Mouse (Mus musculus) liver, embryonic 11.5 days (tissue): ENCODE data around the gene Zc3h18. TPM values are rescaled to one million over a fixed set of nuclear protein-coding genes. Genes with fewer than 3 reads are reported as not detected.

Source experiments
- ATAC-seq: fragments of 200-750 bp; cut with Nextera tagmentation; replicated peaks from 2 replicates; pipeline ENCODE4 v1.8.0; 2017; ENCODE audit warnings: moderate number of reproducible peaks, mild to moderate bottlenecking, moderate TSS enrichment, moderate library complexity; ENCODE audit not compliant: low FRiP score
- DNase-seq: peaks from one replicate; pipeline ENCODE4 v3.0.0-alpha.2; 2017; ENCODE audit warnings: low spot score
- H3K27ac ChIP-seq: fragments of 300-500 bp; sonication (generic); 2 replicates; pipeline ENCODE4 v1.5.1; 2014; ENCODE audit warnings: mild to moderate bottlenecking, low read depth, low read length, control low read depth
- H3K27me3 ChIP-seq: fragments of 300-500 bp; sonication (generic); replicated peaks from 2 replicates; pipeline ENCODE4 v1.6.1; 2014; ENCODE audit warnings: low read length, mixed read lengths; ENCODE audit not compliant: control insufficient read depth, insufficient read depth
- H3K36me3 ChIP-seq: fragments of 300-500 bp; sonication (generic); 2 replicates; pipeline ENCODE4 v1.6.1; 2014; ENCODE audit warnings: mild to moderate bottlenecking, low read length, moderate library complexity, mixed read lengths; ENCODE audit not compliant: control insufficient read depth, insufficient read depth
- H3K4me1 ChIP-seq: fragments of 300-500 bp; sonication (generic); replicated peaks from 2 replicates; pipeline ENCODE4 v1.6.1; 2014; ENCODE audit warnings: low read length, mixed read lengths; ENCODE audit not compliant: control insufficient read depth, insufficient read depth
- H3K4me2 ChIP-seq: fragments of 300-500 bp; sonication (generic); 2 replicates; pipeline ENCODE4 v1.6.1; 2014; ENCODE audit warnings: mild to moderate bottlenecking, control low read depth, moderate library complexity
- H3K4me3 ChIP-seq: fragments of 300-500 bp; sonication (generic); 2 replicates; pipeline ENCODE4 v1.5.1; 2014; ENCODE audit warnings: low read depth, low read length, control low read depth
- H3K9ac ChIP-seq: fragments of 300-500 bp; sonication (generic); 2 replicates; pipeline ENCODE4 v1.6.1; 2014; ENCODE audit warnings: low read depth, low read length, control low read depth
- H3K9me3 ChIP-seq: fragments of 300-500 bp; sonication (generic); 2 replicates; pipeline ENCODE4 v1.6.1; 2016; ENCODE audit warnings: low read length, inconsistent platforms, mixed read lengths; ENCODE audit not compliant: control insufficient read depth
- WGBS: fragments of 180-500 bp; shearing (Covaris S2); extraction: QIAGEN DNeasy Blood & Tissue Kit; methylation state at CpG from one replicate; pipeline ENCODE4 v1.1.7; 2014; 5-methylcytosine and 5-hydroxymethylcytosine counted together
- polyA plus RNA-seq: library from polyadenylated mRNA; unstranded; fragments of >200 nt; fragmentation: Nextera tagmentation; extraction: Ambion mirVana; gene quantifications from 2 replicates; pipeline ENCODE4 v1.2.1, GENCODE M21; 2014

Gene Zc3h18
- polyA plus RNA-seq, 1 experiment from 2014 or later = 44.2 TPM

DNA sequence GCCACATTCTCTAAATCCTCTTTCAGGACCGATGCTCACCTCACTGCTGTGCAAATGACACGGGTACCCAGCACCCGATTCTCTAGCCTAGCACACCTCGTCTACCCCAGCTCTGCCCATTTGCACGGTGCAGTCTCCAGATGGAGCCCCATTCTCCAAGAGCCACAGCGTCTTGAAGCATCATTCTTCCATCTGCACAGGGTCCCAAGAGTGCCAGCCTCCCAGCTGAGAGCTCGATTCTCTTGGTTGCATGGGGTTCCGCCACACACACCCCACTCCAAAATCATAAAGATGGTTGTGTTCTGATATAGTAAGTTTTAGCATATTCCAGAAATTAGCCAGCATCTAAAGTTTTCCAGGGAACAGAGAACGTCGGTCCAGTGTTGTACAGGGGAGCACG lies 33.1 kb upstream of the Zc3h18 start:
- DNase-seq = peak; percentile 42
- Histone ChIP-seq H3K4me1 (peaks cover 56% of the 10 kb centered on the region), H3K9me3 (no peaks in the 10 kb centered on the region), H3K4me2 (peak overlapping the region; percentile 71), H3K36me3 (peaks cover 8% of the 10 kb centered on the region), H3K27me3 (peaks cover 2% of the 10 kb centered on the region; the same call in 1 of the 2 replicates), H3K27ac (peak overlapping the region; percentile 28; the same call in 1 of the 2 replicates), H3K9ac (peak overlapping the region; percentile 41; the same call in 1 of the 2 replicates), H3K4me3 (peak overlapping the region; percentile 29)
- no peak for ATAC-seq
- 7% methylated on average over 11 of the region's 11 CpGs for WGBS

DNA sequence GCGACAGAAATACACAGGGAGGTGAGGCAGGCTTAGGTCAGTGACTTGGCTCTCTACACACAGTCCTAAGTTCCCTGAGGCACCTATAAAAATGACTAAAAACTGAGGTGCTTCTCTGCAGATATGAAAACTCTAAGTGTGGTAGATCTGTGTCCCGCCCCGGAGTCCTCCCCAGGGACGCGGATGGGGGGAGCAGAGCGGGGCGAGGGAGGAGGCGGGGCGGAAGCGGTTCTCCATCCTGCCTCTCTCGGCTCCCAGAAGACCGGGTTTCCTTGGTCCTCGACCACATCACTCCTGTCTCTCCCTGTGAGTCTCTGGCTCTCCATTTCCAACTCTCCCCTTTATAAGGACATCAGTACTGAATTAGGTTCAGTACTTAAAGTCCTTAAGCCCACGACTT lies 32.7 kb upstream of the Zc3h18 start:
- peaks cover 2% of the 10 kb centered on the region; the same call in 1 of the 2 replicates for H3K27me3 ChIP-seq
- no peaks in the 10 kb centered on the region for H3K9me3 ChIP-seq
- peak overlapping the region; percentile 41; the same call in 1 of the 2 replicates for H3K9ac ChIP-seq
- 0 out of 2 replicates have a peak overlapping the region, but pooled peaks have one; percentile 28 for H3K27ac ChIP-seq
- H3K4me3 ChIP-seq = peak overlapping the region; percentile 29
- peaks cover 59% of the 10 kb centered on the region for H3K4me1 ChIP-seq
- WGBS = 0% methylated on average over 14 of the region's 14 CpGs
- peak overlapping the region; percentile 71 for H3K4me2 ChIP-seq
- peaks cover 5% of the 10 kb centered on the region; the same call in 1 of the 2 replicates for H3K36me3 ChIP-seq
- ATAC-seq = peak; percentile 37; the same call in 1 of the 2 replicates
- peak; percentile 43 for DNase-seq

DNA sequence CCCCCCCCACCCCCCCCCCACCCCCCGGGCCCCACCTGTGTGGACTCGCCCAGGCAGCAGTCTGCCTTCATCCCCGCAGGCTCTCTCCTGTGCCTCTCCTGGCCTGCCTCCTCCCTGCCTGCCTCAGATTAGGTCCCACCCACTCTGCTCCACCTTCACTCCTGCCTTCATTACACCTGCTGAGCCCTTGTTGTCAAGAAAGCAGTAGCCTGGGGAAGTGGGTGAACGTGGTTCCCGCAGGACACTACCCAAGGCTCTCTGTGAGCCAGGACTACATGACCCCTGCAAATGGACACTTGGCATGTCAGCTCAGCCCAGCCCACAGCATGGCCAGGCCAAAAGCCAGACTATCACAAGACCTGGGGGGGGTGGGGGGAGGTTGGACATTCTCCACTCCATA lies 32.2 kb upstream of the Zc3h18 start:
- Histone ChIP-seq H3K27me3 (peaks cover 2% of the 10 kb centered on the region; the same call in 1 of the 2 replicates), H3K4me3 (peak overlapping the region; percentile 29; the same call in 1 of the 2 replicates), H3K36me3 (peaks cover 2% of the 10 kb centered on the region; the same call in 1 of the 2 replicates), H3K27ac (no peak overlapping the region; the same call in 1 of the 2 replicates), H3K4me2 (peak overlapping the region; percentile 43), H3K4me1 (peaks cover 64% of the 10 kb centered on the region), H3K9ac (no peak overlapping the region), H3K9me3 (no peaks in the 10 kb centered on the region)
- DNase-seq (peak; percentile 39), ATAC-seq (peak; percentile 58)
- 9% methylated on average over 2 of the region's 5 CpGs for WGBS

DNA sequence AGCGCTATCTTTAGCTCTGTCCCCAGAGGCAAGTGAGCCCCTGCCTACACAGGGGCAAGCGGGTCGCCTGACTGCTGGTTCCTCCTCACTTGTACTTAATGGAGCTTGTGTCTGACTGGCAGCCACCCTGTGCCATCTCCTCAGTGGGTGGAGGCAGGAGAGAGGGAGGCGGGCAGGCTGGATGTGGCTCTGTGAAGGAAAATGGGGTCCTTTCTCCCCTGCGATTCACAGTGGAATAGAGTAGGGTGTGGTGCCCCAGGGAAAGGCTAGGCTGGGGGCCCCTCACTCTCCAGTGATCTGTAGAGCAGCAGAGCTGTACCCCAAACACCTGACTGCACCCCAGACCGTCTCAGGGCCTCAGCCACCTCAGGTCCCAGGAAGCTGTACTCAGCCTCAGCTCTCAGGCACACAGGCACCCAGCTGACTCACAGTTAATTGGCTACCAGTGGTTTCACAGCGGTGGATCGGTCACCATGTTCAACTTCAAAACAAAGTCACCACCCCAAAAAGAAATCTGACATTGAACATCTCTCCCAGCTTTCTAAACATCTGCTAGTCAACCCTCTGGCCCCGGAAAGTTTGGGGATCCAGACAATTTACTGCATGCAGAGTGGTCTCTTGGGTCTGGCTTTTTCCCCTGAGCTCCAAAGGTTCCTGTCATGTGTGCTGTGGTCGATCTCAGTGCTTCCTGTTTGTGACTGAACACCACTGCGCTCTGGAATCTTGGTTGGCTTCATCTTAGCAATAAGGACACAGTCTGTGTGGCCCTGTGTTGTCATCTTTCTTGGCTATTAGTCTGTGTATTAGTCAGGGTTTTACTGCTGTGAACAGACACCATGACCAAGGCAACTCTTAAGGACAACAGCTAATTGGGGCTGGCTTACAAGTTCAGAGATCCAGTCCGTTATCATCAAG lies 31.0 kb upstream of the Zc3h18 start:
- Histone ChIP-seq H3K4me3 (no peak overlapping the region), H3K9ac (peak overlapping the region; percentile 15; the same call in 1 of the 2 replicates), H3K36me3 (no peaks in the 10 kb centered on the region), H3K4me2 (peak overlapping the region; percentile 1; the same call in 1 of the 2 replicates), H3K4me1 (peaks cover 76% of the 10 kb centered on the region), H3K27ac (peak overlapping the region; percentile 30), H3K9me3 (no peaks in the 10 kb centered on the region), H3K27me3 (peaks cover 2% of the 10 kb centered on the region; the same call in 1 of the 2 replicates)
- ATAC-seq = no peak
- 47% methylated on average over 12 of the region's 12 CpGs for WGBS
- peak; percentile 41 for DNase-seq

DNA sequence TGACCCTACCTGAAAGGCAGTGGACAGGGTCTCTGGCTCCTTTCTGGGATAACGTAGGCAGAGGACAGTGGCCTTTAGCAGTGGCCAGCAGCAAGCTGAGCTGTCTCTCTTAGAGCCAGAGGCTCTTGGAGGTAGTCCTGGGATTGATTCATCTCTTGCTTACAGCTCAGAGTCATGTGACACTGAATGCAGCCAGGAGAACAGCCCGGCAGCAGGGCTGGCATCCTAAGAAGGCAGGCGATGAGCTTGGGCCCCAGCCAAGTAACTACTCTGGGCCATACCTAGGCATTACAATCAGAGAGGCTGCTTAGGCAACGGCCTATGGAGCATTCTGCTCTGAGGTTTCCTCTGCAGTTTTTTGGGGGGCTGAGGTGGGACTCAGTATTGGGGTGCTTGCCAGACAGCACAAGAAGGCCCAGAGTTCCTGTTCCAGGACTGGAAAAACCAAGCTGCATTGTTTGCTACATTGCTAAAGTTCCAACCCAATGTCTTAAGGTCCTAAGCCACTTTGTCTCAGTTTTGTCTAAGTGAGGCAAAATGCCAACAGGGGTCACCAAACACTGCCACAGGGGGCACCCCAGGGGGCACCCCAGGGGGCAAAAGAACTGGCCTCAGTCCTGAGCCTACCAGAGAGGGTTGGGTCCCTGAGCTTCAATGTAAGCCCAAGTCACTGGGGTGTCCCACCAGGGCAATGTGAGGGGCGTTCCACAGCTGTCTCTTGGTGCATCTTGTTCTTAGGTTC lies 28.4 kb upstream of the Zc3h18 start:
- 84% methylated on average over 5 of the region's 5 CpGs for WGBS
- no peak overlapping the region for H3K4me3 ChIP-seq
- no peaks in the 10 kb centered on the region; the same call in 1 of the 2 replicates for H3K27me3 ChIP-seq
- DNase-seq (no peak), ATAC-seq (no peak)
- no peaks in the 10 kb centered on the region for H3K9me3 ChIP-seq
- H3K27ac ChIP-seq = peak overlapping the region; percentile 21; the same call in 1 of the 2 replicates
- H3K4me2 ChIP-seq = no peak overlapping the region
- no peaks in the 10 kb centered on the region for H3K36me3 ChIP-seq
- H3K4me1 ChIP-seq = peaks cover 63% of the 10 kb centered on the region
- H3K9ac ChIP-seq = no peak overlapping the region

DNA sequence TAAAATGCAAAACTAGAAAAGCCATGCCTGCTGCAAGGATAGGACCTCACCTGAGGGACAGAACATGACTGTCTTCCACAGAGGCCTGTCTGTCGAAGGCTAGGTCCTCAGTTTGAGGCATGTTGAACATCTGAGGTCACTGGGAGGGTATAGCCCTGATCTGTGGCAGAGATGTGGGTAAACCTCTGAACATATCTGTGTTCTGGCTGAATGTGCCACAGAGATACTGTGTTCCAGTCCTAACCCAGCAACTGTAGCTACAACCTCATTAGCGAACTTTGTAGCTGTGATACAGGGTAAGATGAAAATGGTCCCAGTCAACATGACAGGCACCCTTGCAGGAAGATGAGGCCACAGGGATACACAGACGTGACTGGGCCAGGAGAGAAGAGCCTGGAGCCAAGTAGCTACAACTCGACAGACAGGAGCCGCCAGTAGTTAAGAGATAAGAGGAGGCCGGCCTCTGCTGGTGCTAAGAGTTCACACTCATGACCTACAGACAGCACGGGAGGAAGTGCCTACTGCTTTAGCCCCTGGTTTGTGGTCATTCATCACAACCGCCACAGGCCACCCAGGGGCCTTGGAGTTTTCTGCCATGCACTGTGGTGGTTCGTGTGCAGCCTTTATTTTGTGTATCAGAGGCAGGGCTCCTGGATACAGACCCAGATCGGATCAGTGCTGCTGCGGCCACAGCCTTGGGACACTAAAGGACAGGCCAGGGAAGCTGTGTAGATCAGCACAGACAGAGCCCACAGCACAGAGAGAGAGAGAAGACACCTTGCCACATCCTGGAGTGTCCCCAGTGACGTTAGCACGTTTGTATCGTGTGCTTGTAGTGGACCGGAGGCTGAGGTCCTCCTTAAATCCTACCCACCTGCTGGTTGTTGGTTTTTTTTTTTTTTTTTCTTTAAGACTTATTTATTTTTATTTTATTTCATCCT lies 26.8 kb upstream of the Zc3h18 start:
- ATAC-seq (peak; percentile 82), DNase-seq (peak; percentile 47)
- H3K9me3 ChIP-seq = no peaks in the 10 kb centered on the region
- no peak overlapping the region for H3K4me3 ChIP-seq
- H3K4me1 ChIP-seq = peaks cover 47% of the 10 kb centered on the region
- 0 out of 2 replicates have a peak, but pooled peaks cover 4% of the 10 kb centered on the region for H3K27me3 ChIP-seq
- WGBS = 10% methylated on average over 15 of the region's 15 CpGs
- peak overlapping the region; percentile 45 for H3K27ac ChIP-seq
- H3K36me3 ChIP-seq = no peaks in the 10 kb centered on the region
- H3K4me2 ChIP-seq = peak overlapping the region; percentile 39
- no peak overlapping the region for H3K9ac ChIP-seq

DNA sequence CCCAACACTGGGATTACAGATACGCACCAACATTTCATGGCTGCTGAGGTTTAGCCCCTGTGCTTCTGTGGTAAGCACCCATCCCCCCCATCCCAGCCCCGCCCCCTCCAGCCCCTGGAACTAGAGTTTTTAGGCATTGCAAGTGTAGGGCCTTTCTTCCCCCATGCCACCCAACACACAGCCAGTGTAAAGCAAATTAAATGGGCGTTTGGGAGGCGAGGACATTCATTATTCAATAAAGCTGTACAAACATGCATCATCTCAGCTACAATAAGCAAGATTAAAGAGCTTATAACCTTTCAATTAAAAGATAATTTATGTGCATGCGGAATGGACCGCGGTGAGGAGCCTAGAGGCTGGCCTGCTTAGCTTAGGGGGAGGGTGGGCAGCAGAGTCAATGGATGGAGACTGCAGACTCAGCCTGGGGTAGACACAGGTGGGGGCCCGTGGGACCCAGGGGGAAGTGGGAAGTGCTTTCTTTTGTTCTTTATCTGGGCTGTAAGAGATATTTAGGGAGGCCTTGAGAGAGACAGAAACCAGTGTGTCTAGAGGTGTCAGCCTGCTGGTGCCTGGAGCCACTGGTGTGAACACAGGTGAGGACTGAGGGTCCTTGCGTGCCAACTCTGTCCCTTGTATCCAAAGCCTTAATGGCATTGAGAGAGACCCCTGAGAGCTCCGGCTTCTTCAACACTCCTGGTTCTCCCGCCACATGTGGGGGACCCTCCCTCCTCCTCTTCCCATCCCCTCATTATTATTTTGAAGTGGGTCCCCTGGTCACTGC lies 25.9 kb upstream of the Zc3h18 start:
- 36% methylated on average over 11 of the region's 11 CpGs for WGBS
- H3K27ac ChIP-seq = no peak overlapping the region
- H3K4me1 ChIP-seq = peaks cover 38% of the 10 kb centered on the region
- ATAC-seq = no peak
- H3K9ac ChIP-seq = no peak overlapping the region
- H3K9me3 ChIP-seq = no peaks in the 10 kb centered on the region
- H3K4me2 ChIP-seq = peak overlapping the region; percentile 39; the same call in 1 of the 2 replicates
- no peak for DNase-seq
- H3K27me3 ChIP-seq = 0 out of 2 replicates have a peak, but pooled peaks cover 4% of the 10 kb centered on the region
- no peak overlapping the region for H3K4me3 ChIP-seq
- H3K36me3 ChIP-seq = no peaks in the 10 kb centered on the region
